In genomic region chr15:25622867-25623471, GRCm38 (mm10) we compare ENCODE assay signal across 9 mouse cellular contexts. TPM values are rescaled to one million over a fixed set of nuclear protein-coding genes. Genes with fewer than 3 reads are reported as not detected.
DNase-seq lines count a peak whose midpoint lies in the region; ATAC-seq and TF ChIP-seq lines count a peak whose summit lies in the region.
"Had no signal": no experiment of that assay in that cellular context is flagged by ENCODE, and none has a peak within 500 bp of the region (broad histone marks: within the 10 kb centered on the region; RNA-seq: fewer than 3 reads in every experiment).

No protein-coding gene starts in this region.

- intact Hi-C loops in gastrocnemius, postnatal 14 days (cut with DNase I; ENCODE audit: low total_unique reads) = no loop called here

- no peaks in the 10 kb centered on the region for H3K36me3 ChIP-seq in hindbrain, postnatal 0 days (ENCODE audit: insufficient read depth, low read length)
- H3K36me3 ChIP-seq in liver, embryonic 13.5 days = no peaks in the 10 kb centered on the region

- H3K4me3 ChIP-seq in layer of hippocampus, adult 2 months = peak overlapping the region; percentile 76
- peak overlapping the region; percentile 74 for H3K4me3 ChIP-seq in hindbrain, postnatal 0 days (ENCODE audit: low read length)
- peak overlapping the region; percentile 70 for H3K4me3 ChIP-seq in liver, embryonic 13.5 days (replicated peaks)

- no peaks in the 10 kb centered on the region for H3K9me3 ChIP-seq in hindbrain, postnatal 0 days (ENCODE audit: low read length)
- no peaks in the 10 kb centered on the region for H3K9me3 ChIP-seq in liver, embryonic 13.5 days (replicated peaks)

- TF ChIP-seq CTCF in layer of hippocampus, adult 2 months (conservative IDR thresholded peaks at IDR 0.05) = no peak
- TF ChIP-seq CTCF in hindbrain, postnatal 0 days (IDR thresholded peaks at IDR 0.05; ENCODE audit: low read depth) = no peak

- H3K9ac ChIP-seq in hindbrain, postnatal 0 days (replicated peaks; ENCODE audit: low read length) = peak overlapping the region; percentile 57
- peak overlapping the region; percentile 73 for H3K9ac ChIP-seq in liver, embryonic 13.5 days

- no peaks in the 10 kb centered on the region for H3K27me3 ChIP-seq in hindbrain, postnatal 0 days (ENCODE audit: insufficient read depth, low read length)
- H3K27me3 ChIP-seq in liver, embryonic 13.5 days = peaks cover 33% of the 10 kb centered on the region
- H3K27me3 ChIP-seq: CH12.LX had no signal

- H3K27ac ChIP-seq in layer of hippocampus, adult 2 months = peak overlapping the region; percentile 68
- H3K27ac ChIP-seq in hindbrain, postnatal 0 days = peak overlapping the region; percentile 55
- peak overlapping the region; percentile 64 for H3K27ac ChIP-seq in liver, embryonic 13.5 days

- 1% methylated on average over 43 of the region's 61 CpGs for WGBS in hindbrain, postnatal 0 days
- WGBS in liver, embryonic 13.5 days (ENCODE audit: insufficient replicate concordance) = under 1% methylated on average over 60 of the region's 61 CpGs

- H3K4me1 ChIP-seq in hindbrain, postnatal 0 days (ENCODE audit: insufficient read depth, low read length) = no peaks in the 10 kb centered on the region
- peaks cover 37% of the 10 kb centered on the region for H3K4me1 ChIP-seq in liver, embryonic 13.5 days (replicated peaks)

- ATAC-seq in hindbrain, postnatal 0 days = peak; percentile 5; the same call in 1 of the 2 replicates
- no peak for ATAC-seq in liver, embryonic 13.5 days (ENCODE audit: low read depth)

- H3K4me2 ChIP-seq in hindbrain, postnatal 0 days (ENCODE audit: low read depth, low read length) = peak overlapping the region; percentile 86
- peak overlapping the region; percentile 88 for H3K4me2 ChIP-seq in liver, embryonic 13.5 days

- DNase-seq in layer of hippocampus, adult 2 months (ENCODE audit: low spot score in 2 of 2) = peak in 1 of 2 experiments; percentile 11
- DNase-seq in layer of hippocampus, adult 18-20 months (ENCODE audit: low spot score in 2 of 2) = no peak
- peak; percentile 39 for DNase-seq in cerebellum, adult 9-11 months
- peak; percentile 52 for DNase-seq in gastrocnemius, postnatal 14 days
- no peak for DNase-seq in hindbrain, postnatal 0 days (ENCODE audit: low spot score)
- DNase-seq in liver, embryonic 13.5 days = peak; percentile 17
- peak; percentile 66 for DNase-seq in naive thymus-derived CD4-positive, alpha-beta T cell, adult 2 months (ENCODE audit: low read depth)
- DNase-seq in thymus, postnatal 25 days = peak; percentile 74

RNA-seq across cellular contexts. Expression of gene Myo10, which starts 0.6 kb away (rescaled TPM):
- total RNA-seq in layer of hippocampus, adult 2 months (2021) = 10 to 100 TPM; 52.0 to 54.3 TPM
- total RNA-seq in layer of hippocampus, adult 18-20 months (2021) = 10 to 100 TPM; 49.7 to 50.7 TPM
- 10 to 100 TPM; 48.2 to 50.7 TPM for total RNA-seq in gastrocnemius, postnatal 14 days (2021)
- total RNA-seq in hindbrain, postnatal 0 days (2014; rRNA removed) = 29.2 and 29.6 TPM in 2 replicates
- polyA plus RNA-seq in hindbrain, postnatal 0 days (2015; fragmentation: Nextera tagmentation; extraction: Ambion mirVana) = 30.0 and 34.4 TPM in 2 replicates
- polyA plus RNA-seq in liver, embryonic 13.5 days (2015; fragmentation: Nextera tagmentation; extraction: Ambion mirVana) = 3.8 and 4.1 TPM in 2 replicates

Comparison
In these comparisons a context has a peak if more than half of its experiments do, and no peak if none do; other contexts are left out.
1. DNase-seq: peak in cerebellum, adult 9-11 months (single experiment), gastrocnemius, postnatal 14 days (single experiment), liver, embryonic 13.5 days (single experiment), naive thymus-derived CD4-positive, alpha-beta T cell, adult 2 months (single experiment) and thymus, postnatal 25 days (single experiment); none in layer of hippocampus, adult 18-20 months (0 of 2) and hindbrain, postnatal 0 days (single experiment).
2. Peak in every context shown above with its lines, with median percentiles within 50 percentile points of each other: H3K27ac ChIP-seq and H3K4me3 ChIP-seq.